Mouse (Mus musculus) kidney, postnatal 0 days (tissue): ENCODE results near the gene Gm20422. TPM values are rescaled to one million over a fixed set of nuclear protein-coding genes. Genes with fewer than 3 reads are reported as not detected.

Source experiments
- ATAC-seq: fragments of 200-750 bp; cut with Nextera tagmentation; replicated peaks from 2 replicates; pipeline ENCODE4 v1.8.0; 2017; ENCODE audit warnings: low read depth, moderate number of reproducible peaks, moderate TSS enrichment, moderate library complexity; ENCODE audit not compliant: low FRiP score
- DNase-seq: peaks from one replicate; pipeline ENCODE4 v3.0.0-alpha.2; 2016; ENCODE audit warnings: low spot score
- H3K27ac ChIP-seq: fragments of 300-500 bp; sonication (generic); 2 replicates; pipeline ENCODE4 v1.5.1; 2014; ENCODE audit warnings: mild to moderate bottlenecking
- H3K27me3 ChIP-seq: fragments of 300-500 bp; sonication (generic); 2 replicates; pipeline ENCODE4 v1.6.1; 2014; ENCODE audit warnings: low read length, mixed read lengths; ENCODE audit not compliant: insufficient read depth
- H3K36me3 ChIP-seq: fragments of 300-500 bp; sonication (generic); 2 replicates; pipeline ENCODE4 v1.6.1; 2014; ENCODE audit warnings: low read length, mixed read lengths; ENCODE audit not compliant: insufficient read depth
- H3K4me1 ChIP-seq: fragments of 300-500 bp; sonication (generic); replicated peaks from 2 replicates; pipeline ENCODE4 v1.6.1; 2014; ENCODE audit warnings: antibody characterized with exemption, low read length, mixed read lengths; ENCODE audit not compliant: insufficient read depth
- H3K4me2 ChIP-seq: fragments of 300-500 bp; sonication (generic); 2 replicates; pipeline ENCODE4 v1.6.1; 2014; ENCODE audit warnings: mild to moderate bottlenecking, low read length, moderate library complexity, mixed read lengths
- H3K4me3 ChIP-seq: fragments of 300-500 bp; sonication (generic); replicated peaks from 2 replicates; pipeline ENCODE4 v1.5.1; 2014; ENCODE audit warnings: low read depth, low read length
- H3K9ac ChIP-seq: fragments of 300-500 bp; sonication (generic); 2 replicates; pipeline ENCODE4 v1.6.1; 2014; ENCODE audit warnings: low read depth, low read length
- H3K9me3 ChIP-seq: fragments of 300-500 bp; sonication (generic); replicated peaks from 2 replicates; pipeline ENCODE4 v1.6.1; 2016; ENCODE audit warnings: low read length, inconsistent platforms, mixed read lengths
- CTCF ChIP-seq: IDR thresholded peaks from 2 replicates; pipeline ENCODE4 v1.5.1; 2016; ENCODE audit warnings: antibody characterized with exemption, low read depth, mild to moderate bottlenecking, moderate library complexity
- WGBS: fragments of 180-500 bp; shearing (Covaris S2); extraction: QIAGEN DNeasy Blood & Tissue Kit; methylation state at CpG from one replicate; pipeline ENCODE4 v1.1.7; 2014; 5-methylcytosine and 5-hydroxymethylcytosine counted together
- polyA plus RNA-seq: library from polyadenylated mRNA; unstranded; fragments of >200 nt; fragmentation: Nextera tagmentation; extraction: Ambion mirVana; gene quantifications from 2 replicates; pipeline ENCODE4 v1.2.1, GENCODE M21; 2015

The Gm20422 gene
- polyA plus RNA-seq, 1 experiment from 2014 or later, result 0.30 TPM

GRCm38 (mm10) chr8:69701810-69702209 is 72.9 kb downstream of the Gm20422 start:
- no peak overlapping the region for H3K27ac ChIP-seq
- 76% methylated on average over 6 of the region's 6 CpGs for WGBS
- peaks cover 30% of the 10 kb centered on the region for H3K36me3 ChIP-seq
- H3K27me3 ChIP-seq, result no peaks in the 10 kb centered on the region
- H3K4me3 ChIP-seq, result no peak overlapping the region
- DNase-seq (no peak), ATAC-seq (no peak)
- no peak overlapping the region for H3K4me2 ChIP-seq
- H3K9ac ChIP-seq, result no peak overlapping the region
- H3K4me1 ChIP-seq, result no peaks in the 10 kb centered on the region
- no peak for TF ChIP-seq CTCF
- H3K9me3 ChIP-seq, result no peaks in the 10 kb centered on the region

Other genes with a start within 250 kb of the Gm20422 start
- gene Zfp868, start 149.3 kb downstream of the Gm20422 start, polyA plus RNA-seq, result 18.1 and 19.4 TPM in 2 replicates
- gene Zfp964, start 120.4 kb downstream of the Gm20422 start, polyA plus RNA-seq, result 1.4 and 1.5 TPM in 2 replicates
- 21.6 and 24.5 TPM in 2 replicates for gene Zfp869, start 64.2 kb downstream of the Gm20422 start, polyA plus RNA-seq
- gene Zfp963, start 24.9 kb downstream of the Gm20422 start, polyA plus RNA-seq, result 5.3 TPM in 2 replicates
- gene Atp13a1, start 16.3 kb upstream of the Gm20422 start, polyA plus RNA-seq, result 34.1 and 38.4 TPM in 2 replicates
- 14.7 and 17.4 TPM in 2 replicates for gene Zfp866, start 16.3 kb upstream of the Gm20422 start, polyA plus RNA-seq
- gene Gmip, start 33.8 kb upstream of the Gm20422 start, polyA plus RNA-seq, result 5.7 and 7.0 TPM in 2 replicates
- gene Lpar2, start 47.5 kb upstream of the Gm20422 start, polyA plus RNA-seq, result 0.58 and 0.94 TPM in 2 replicates
- gene Pbx4, start 57.6 kb upstream of the Gm20422 start, polyA plus RNA-seq, result 7.7 and 8.3 TPM in 2 replicates
- 0.69 and 0.75 TPM in 2 replicates for gene Cilp2, start 112.8 kb upstream of the Gm20422 start, polyA plus RNA-seq
- 3.8 and 4.0 TPM in 2 replicates for gene Tssk6, start 127.3 kb upstream of the Gm20422 start, polyA plus RNA-seq
- 288 and 310 TPM in 2 replicates for gene Ndufa13, start 127.7 kb upstream of the Gm20422 start, polyA plus RNA-seq
- 4.8 and 5.2 TPM in 2 replicates for gene Yjefn3, start 127.8 kb upstream of the Gm20422 start, polyA plus RNA-seq
- gene Gatad2a, start 221.5 kb upstream of the Gm20422 start, polyA plus RNA-seq, result 41.7 and 49.5 TPM in 2 replicates